Mouse (Mus musculus): ENCODE measurements around the gene Slc41a3. TPM values are rescaled to one million over a fixed set of nuclear protein-coding genes. Genes with fewer than 3 reads are reported as not detected.

Slc41a3 gene
- polyA plus RNA-seq, 1 experiment from 2014 or later: 6.5 TPM

- Histone ChIP-seq H3K36me3 (no peaks in the 10 kb centered on the region), H3K27me3 (no peaks in the 10 kb centered on the region), H3K27ac (no peak overlapping the region), H3K4me2 (no peak overlapping the region), H3K9ac (no peak overlapping the region), H3K4me3 (no peak overlapping the region), H3K4me1 (peaks cover 13% of the 10 kb centered on the region; the same call in 1 of the 2 replicates), H3K9me3 (no peaks in the 10 kb centered on the region)
- no peak for ATAC-seq (ENCODE audit: insufficient number of reproducible peaks, low FRiP score, low TSS enrichment, low read depth)
- WGBS: 80% methylated on average over 19 of the region's 19 CpGs
These were observed 14.5 kb downstream of the Slc41a3 start for GRCm38 (mm10) chr6:90618821-90619636.

- Histone ChIP-seq H3K4me3 (no peak overlapping the region), H3K27me3 (no peaks in the 10 kb centered on the region), H3K4me1 (peaks cover 6% of the 10 kb centered on the region; the same call in 1 of the 2 replicates), H3K36me3 (no peaks in the 10 kb centered on the region), H3K27ac (no peak overlapping the region), H3K4me2 (no peak overlapping the region), H3K9me3 (no peaks in the 10 kb centered on the region), H3K9ac (no peak overlapping the region)
- WGBS: 75% methylated on average over 5 of the region's 5 CpGs
- ATAC-seq (ENCODE audit: insufficient number of reproducible peaks, low FRiP score, low TSS enrichment, low read depth): no peak
These were observed 15.4 kb downstream of the Slc41a3 start for GRCm38 (mm10) chr6:90619936-90620335.

- Histone ChIP-seq H3K9ac (no peak overlapping the region), H3K4me1 (peaks cover 8% of the 10 kb centered on the region; the same call in 1 of the 2 replicates), H3K9me3 (no peaks in the 10 kb centered on the region), H3K36me3 (no peaks in the 10 kb centered on the region), H3K4me2 (no peak overlapping the region; the same call in 1 of the 2 replicates), H3K27me3 (no peaks in the 10 kb centered on the region), H3K27ac (no peak overlapping the region), H3K4me3 (no peak overlapping the region)
- WGBS: 65% methylated on average over 9 of the region's 9 CpGs
- no peak for ATAC-seq (ENCODE audit: insufficient number of reproducible peaks, low FRiP score, low TSS enrichment, low read depth)
These were observed 16.5 kb downstream of the Slc41a3 start for GRCm38 (mm10) chr6:90620791-90621583.

- H3K36me3 ChIP-seq: no peaks in the 10 kb centered on the region
These were observed 17.0 kb downstream of the Slc41a3 start for GRCm38 (mm10) chr6:90621584-90621890.

GRCm38 (mm10) chr6:90622758-90623455 is 18.4 kb downstream of the Slc41a3 start:
- no peaks in the 10 kb centered on the region for H3K27me3 ChIP-seq
- 56% methylated on average over 11 of the region's 11 CpGs for WGBS
- no peak overlapping the region for H3K4me2 ChIP-seq
- no peak overlapping the region for H3K4me3 ChIP-seq
- peaks cover 8% of the 10 kb centered on the region; the same call in 1 of the 2 replicates for H3K4me1 ChIP-seq
- no peaks in the 10 kb centered on the region for H3K36me3 ChIP-seq
- H3K9me3 ChIP-seq: no peaks in the 10 kb centered on the region
- no peak overlapping the region; the same call in 1 of the 2 replicates for H3K27ac ChIP-seq
- H3K9ac ChIP-seq: no peak overlapping the region
- ATAC-seq (ENCODE audit: insufficient number of reproducible peaks, low FRiP score, low TSS enrichment, low read depth): no peak

More at GRCm38 (mm10) chr6:90621584-90621890, 17.0 kb downstream of the Slc41a3 start:
- Histone ChIP-seq H3K9ac (no peak overlapping the region), H3K4me3 (no peak overlapping the region), H3K4me2 (no peak overlapping the region), H3K9me3 (no peaks in the 10 kb centered on the region), H3K4me1 (peaks cover 8% of the 10 kb centered on the region; the same call in 1 of the 2 replicates), H3K27ac (no peak overlapping the region), H3K27me3 (no peaks in the 10 kb centered on the region)
- no peak for ATAC-seq (ENCODE audit: insufficient number of reproducible peaks, low FRiP score, low TSS enrichment, low read depth)
- 74% methylated on average over 6 of the region's 6 CpGs for WGBS

- H3K27me3 ChIP-seq: no peaks in the 10 kb centered on the region
- no peak overlapping the region for H3K27ac ChIP-seq
- 79% methylated on average over 5 of the region's 5 CpGs for WGBS
- H3K9me3 ChIP-seq: no peaks in the 10 kb centered on the region
- H3K4me2 ChIP-seq: no peak overlapping the region
- no peak overlapping the region for H3K4me3 ChIP-seq
- H3K9ac ChIP-seq: no peak overlapping the region
- ATAC-seq (ENCODE audit: insufficient number of reproducible peaks, low FRiP score, low TSS enrichment, low read depth): no peak
- H3K36me3 ChIP-seq: no peaks in the 10 kb centered on the region
- H3K4me1 ChIP-seq: peaks cover 8% of the 10 kb centered on the region; the same call in 1 of the 2 replicates
These were observed 18.9 kb downstream of the Slc41a3 start for GRCm38 (mm10) chr6:90623456-90623836.

GRCm38 (mm10) chr6:90624184-90624583 is 19.7 kb downstream of the Slc41a3 start:
- H3K27ac ChIP-seq: no peak overlapping the region
- no peak overlapping the region for H3K4me2 ChIP-seq
- H3K4me1 ChIP-seq: peaks cover 8% of the 10 kb centered on the region; the same call in 1 of the 2 replicates
- no peaks in the 10 kb centered on the region for H3K36me3 ChIP-seq
- ATAC-seq (ENCODE audit: insufficient number of reproducible peaks, low FRiP score, low TSS enrichment, low read depth): no peak
- no peaks in the 10 kb centered on the region for H3K9me3 ChIP-seq
- H3K27me3 ChIP-seq: no peaks in the 10 kb centered on the region
- WGBS: 69% methylated on average over 6 of the region's 6 CpGs
- H3K9ac ChIP-seq: no peak overlapping the region
- no peak overlapping the region for H3K4me3 ChIP-seq

- Histone ChIP-seq H3K36me3 (no peaks in the 10 kb centered on the region), H3K27ac (no peak overlapping the region), H3K9me3 (no peaks in the 10 kb centered on the region), H3K9ac (no peak overlapping the region), H3K4me2 (no peak overlapping the region), H3K4me1 (peaks cover 8% of the 10 kb centered on the region; the same call in 1 of the 2 replicates), H3K27me3 (no peaks in the 10 kb centered on the region), H3K4me3 (no peak overlapping the region)
- WGBS: 64% methylated on average over 11 of the region's 11 CpGs
- ATAC-seq (ENCODE audit: insufficient number of reproducible peaks, low FRiP score, low TSS enrichment, low read depth): no peak
These were observed 20.2 kb downstream of the Slc41a3 start for GRCm38 (mm10) chr6:90624733-90625132.

- no peak for ATAC-seq (ENCODE audit: insufficient number of reproducible peaks, low FRiP score, low TSS enrichment, low read depth)
- 71% methylated on average over 7 of the region's 7 CpGs for WGBS
These were observed 20.9 kb downstream of the Slc41a3 start for GRCm38 (mm10) chr6:90625207-90625994.

GRCm38 (mm10) chr6:90627556-90627955 is 23.0 kb downstream of the Slc41a3 start:
- no peak overlapping the region for H3K27ac ChIP-seq
- no peaks in the 10 kb centered on the region for H3K27me3 ChIP-seq
- H3K4me3 ChIP-seq: no peak overlapping the region
- 84% methylated on average over 4 of the region's 4 CpGs for WGBS
- no peak for ATAC-seq (ENCODE audit: insufficient number of reproducible peaks, low FRiP score, low TSS enrichment, low read depth)
- H3K4me2 ChIP-seq: no peak overlapping the region
- H3K9me3 ChIP-seq: no peaks in the 10 kb centered on the region
- no peak overlapping the region for H3K9ac ChIP-seq
- peaks cover 8% of the 10 kb centered on the region; the same call in 1 of the 2 replicates for H3K4me1 ChIP-seq
- no peaks in the 10 kb centered on the region for H3K36me3 ChIP-seq

More at GRCm38 (mm10) chr6:90625207-90625994, 20.9 kb downstream of the Slc41a3 start:
- Histone ChIP-seq H3K4me3 (no peak overlapping the region), H3K9ac (no peak overlapping the region), H3K4me2 (no peak overlapping the region), H3K36me3 (no peaks in the 10 kb centered on the region), H3K4me1 (peaks cover 8% of the 10 kb centered on the region; the same call in 1 of the 2 replicates), H3K27me3 (no peaks in the 10 kb centered on the region), H3K27ac (no peak overlapping the region), H3K9me3 (no peaks in the 10 kb centered on the region)

GRCm38 (mm10) chr6:90629506-90629905 is 25.0 kb downstream of the Slc41a3 start:
- no peaks in the 10 kb centered on the region for H3K36me3 ChIP-seq
- ATAC-seq (ENCODE audit: insufficient number of reproducible peaks, low FRiP score, low TSS enrichment, low read depth): no peak
- no peak overlapping the region for H3K4me2 ChIP-seq
- no peaks in the 10 kb centered on the region for H3K9me3 ChIP-seq
- WGBS: 81% methylated on average over 6 of the region's 6 CpGs
- H3K4me3 ChIP-seq: no peak overlapping the region
- no peak overlapping the region for H3K9ac ChIP-seq
- no peaks in the 10 kb centered on the region for H3K27me3 ChIP-seq
- H3K4me1 ChIP-seq: 0 out of 2 replicates have a peak, but pooled peaks cover 3% of the 10 kb centered on the region
- H3K27ac ChIP-seq: no peak overlapping the region
